Mouse (Mus musculus) frontal cortex, adult 2 months (tissue): ENCODE measurements around the gene Cacna2d2. TPM values are rescaled to one million over a fixed set of nuclear protein-coding genes. Genes with fewer than 3 reads are reported as not detected.

ENCODE experiments used
- DNase-seq, 2 experiments: peaks; one replicate each; pipeline ENCODE4 v3.0.0; 2022; ENCODE audit warnings: low spot score in 1 of 2; ENCODE audit errors: extremely low spot score in 1 of 2
- polyA plus RNA-seq: library from polyadenylated mRNA; depleted of rRNA; stranded (reverse); fragments of >200 nt; gene quantifications from 2 replicates; pipeline ENCODE4 v1.2.3, GENCODE M21; 2012

The Cacna2d2 gene
- polyA plus RNA-seq, 1 experiment: 33.1 TPM

DNA sequence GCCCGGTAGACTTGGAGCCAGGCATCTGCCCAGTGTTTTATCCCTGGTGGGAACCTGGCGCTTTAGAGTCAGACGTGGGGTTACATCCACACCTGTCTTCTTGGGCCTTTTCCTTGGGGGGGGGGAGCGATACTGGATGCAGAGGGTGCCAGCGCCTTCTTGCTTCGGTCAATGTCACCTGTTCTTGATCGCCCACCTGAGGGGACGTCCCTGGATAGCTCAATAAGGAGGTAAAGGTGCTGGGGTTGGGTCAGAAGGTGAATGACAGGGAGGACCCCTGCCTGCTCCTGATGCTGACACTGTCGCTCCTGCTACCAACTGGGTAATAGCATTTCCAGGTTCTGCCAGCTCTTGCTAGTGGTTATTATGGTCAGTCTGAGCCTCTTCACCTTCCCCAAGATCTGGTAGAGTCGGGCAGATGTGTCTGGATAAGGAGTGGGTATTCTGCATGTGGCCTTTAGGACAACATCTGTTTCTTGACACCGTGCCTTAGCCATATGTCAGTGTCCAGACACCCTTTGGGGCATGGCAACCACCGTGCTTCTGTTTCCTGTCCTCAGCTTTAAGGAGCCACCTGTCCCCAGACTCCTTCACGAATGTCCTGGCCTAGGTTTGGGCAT, 1.4 kb downstream of the Cacna2d2 start:
- no peak for DNase-seq

DNA sequence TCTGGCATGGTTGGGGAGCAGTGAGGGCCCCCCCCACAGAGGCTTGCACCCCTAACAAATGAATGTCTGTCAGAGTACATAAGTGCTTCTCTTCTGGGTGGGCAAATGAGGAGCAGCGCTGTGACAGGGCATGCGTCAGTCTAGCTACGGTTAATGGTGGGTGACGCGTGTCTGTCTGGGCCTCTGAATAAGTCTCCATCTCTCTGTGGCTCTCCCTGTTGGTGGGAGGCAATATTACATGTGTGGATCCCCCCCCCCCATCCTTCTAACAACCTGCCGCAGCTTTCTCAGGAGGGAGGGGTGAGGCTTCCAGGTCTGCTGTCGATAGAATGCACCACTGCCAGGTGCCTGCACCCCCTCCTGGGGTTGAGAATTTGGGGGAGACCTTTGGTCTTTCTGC, 3.7 kb downstream of the Cacna2d2 start:
- DNase-seq: no peak

DNA sequence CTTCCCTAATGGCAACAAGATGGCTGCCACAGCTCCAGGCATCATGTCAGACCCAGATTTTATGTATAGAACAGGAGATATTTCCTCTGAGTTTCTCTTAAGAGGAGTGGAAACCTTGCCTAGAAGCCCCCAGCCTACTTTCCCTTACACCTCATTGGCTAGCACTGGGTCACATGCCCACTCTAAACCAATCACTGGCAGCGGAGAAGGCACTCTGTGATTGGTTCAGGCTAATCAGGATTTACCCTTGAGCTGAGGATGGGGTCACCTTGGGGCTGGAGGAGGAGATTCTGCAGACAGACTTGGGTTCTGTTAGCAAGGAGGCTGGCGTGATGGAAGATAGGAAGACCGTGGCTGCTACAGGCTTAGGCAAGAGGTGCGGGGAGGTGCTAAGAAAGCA, 10.0 kb downstream of the Cacna2d2 start:
- DNase-seq: no peak

DNA sequence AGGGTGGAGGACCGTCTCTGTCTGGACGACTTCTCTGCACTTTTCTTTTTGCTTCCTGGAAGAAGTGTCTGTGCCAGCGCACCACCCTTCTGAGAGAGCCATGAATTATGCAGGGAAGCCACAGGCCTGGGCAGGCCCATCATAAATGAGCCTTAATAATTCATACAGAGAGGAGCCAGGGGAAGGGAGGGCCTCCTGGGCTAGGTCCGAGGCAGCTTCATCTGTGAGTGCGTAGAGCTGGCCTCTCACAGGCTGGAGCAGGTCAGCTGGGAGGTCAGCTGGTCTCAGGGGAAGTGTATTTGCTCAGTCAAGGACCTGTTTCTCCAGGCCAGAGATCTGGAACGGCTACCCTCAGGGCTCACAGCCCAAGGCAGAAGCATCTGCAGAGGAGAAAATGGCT, 17.7 kb downstream of the Cacna2d2 start:
- no peak for DNase-seq

DNA sequence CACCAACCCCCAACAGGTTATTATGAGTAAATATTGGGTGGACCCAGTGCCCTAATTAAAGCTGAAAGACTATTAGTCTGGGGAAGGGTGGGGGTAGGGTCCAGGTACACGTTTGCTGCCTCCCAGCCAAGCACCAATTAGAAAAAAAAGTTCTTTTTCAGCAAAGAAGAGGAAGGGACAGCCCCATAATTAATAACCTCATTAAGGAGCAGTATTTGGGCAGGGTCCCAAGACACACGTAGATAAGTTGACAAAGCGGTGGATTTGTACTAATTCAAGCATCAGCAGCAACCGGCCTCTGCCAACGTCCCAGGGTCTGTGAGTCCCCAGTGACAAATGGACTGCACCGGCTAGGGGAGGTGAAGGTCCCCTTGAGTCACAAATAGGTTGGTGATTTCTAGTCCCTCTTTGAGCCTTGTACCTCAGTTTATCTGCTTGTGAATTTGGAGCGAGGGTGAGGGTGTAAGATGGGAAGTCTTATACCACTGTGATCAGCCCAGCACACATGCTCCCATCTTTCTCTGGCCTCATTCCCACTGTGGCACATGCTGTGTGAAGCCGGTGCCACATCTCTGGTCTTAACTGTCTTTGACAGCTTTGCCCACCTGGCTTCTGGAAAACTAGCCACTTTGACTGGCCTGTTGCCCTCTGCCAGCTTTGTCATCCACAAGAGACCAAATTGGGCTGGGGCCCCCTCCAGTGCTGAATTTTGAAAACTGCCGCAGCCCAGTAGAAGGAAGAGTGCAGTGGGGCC, 20.3 kb downstream of the Cacna2d2 start:
- DNase-seq: no peak

DNA sequence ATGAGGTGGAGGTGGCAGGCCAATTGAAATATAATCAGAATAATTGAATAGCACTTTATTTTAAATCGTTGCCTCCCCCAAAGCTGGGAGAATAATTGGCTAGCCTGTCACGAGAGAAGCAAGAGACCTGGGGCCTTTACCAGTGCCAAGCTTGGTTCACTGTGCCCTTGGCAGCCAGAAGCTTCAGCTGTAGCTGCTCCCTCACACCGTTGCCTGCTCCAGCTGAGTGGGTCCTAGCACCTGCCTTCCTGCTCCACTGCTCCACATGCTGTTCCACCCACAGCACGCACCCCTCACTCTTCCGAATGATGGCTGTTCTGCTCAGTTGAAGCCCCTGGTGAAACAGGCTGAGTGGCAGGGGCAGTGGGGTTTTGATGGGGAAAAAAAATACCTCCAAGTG, 21.5 kb downstream of the Cacna2d2 start:
- no peak for DNase-seq

DNA sequence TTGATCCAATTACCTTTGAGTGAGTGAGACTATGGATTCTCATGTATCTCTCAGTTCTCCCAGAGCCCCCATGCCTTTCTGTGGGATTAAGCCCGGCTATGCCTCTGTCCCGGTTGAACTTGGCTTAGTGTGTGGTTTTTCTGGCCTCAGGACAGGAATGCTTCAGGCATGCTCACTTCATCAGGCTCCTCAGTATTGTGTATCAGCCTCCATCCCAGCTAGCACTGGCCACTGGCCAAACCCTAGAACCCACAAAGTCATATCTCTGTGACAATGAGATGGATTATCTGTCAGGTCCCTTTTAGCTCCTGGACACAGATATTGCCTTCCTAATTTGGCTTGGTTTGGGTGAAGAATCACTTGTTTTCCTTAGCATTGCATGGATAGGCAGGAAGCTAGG, 23.5 kb downstream of the Cacna2d2 start:
- DNase-seq: no peak

DNA sequence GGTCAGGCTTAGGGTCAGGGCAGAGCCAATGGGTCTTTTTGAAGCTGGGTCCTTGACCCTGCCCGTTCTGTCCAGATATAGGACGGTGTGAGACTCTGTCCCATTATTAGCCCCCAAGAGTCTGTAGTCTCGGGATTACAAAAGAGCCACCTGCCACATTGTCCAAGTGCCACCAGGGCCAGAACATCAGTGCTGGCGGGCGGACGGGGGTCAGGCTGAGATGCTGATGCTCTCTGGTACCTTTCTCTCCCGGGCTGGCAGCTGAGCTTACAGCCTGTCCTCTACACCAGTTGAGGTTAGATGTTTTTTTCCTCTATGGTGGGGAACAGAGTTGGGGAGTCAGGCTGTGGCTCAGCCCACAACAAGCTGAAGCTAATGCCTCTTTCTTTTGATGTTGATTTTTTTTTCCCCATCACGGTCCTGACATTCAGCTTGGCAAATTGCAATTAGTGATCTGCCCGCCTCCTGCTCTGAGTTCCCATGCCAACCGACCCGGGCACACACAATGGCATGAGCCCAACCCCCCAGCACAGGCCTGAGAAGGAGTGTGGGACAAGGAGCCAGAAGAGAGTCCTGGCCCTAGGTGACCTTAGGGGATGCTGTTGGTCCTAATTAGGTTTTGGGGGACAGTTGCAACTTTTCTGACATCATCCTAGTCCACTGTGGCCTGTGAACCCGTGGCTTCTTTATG, 25.2 kb downstream of the Cacna2d2 start:
- peak; percentile 5 to 14 for DNase-seq

DNA sequence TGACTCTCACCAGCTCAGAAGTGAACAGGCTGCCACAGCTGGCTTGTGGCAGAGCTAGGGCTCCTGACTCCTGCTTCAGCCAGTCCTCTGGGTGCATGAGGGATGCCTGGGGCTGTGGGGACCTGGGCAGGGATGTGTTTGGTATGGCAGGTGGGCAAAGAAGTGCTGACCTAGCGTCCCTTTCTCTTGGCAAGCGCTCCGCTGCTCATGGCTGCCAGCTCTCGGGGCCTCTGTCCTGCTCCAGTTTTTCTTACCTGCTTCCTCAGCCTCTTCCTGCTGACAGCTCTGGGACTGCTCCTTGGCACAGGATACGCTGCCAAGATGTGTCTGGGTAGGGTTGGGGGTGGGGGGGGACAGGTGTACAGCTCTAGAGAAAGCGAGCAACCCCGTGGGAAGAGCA, 28.5 kb downstream of the Cacna2d2 start:
- DNase-seq: no peak

DNA sequence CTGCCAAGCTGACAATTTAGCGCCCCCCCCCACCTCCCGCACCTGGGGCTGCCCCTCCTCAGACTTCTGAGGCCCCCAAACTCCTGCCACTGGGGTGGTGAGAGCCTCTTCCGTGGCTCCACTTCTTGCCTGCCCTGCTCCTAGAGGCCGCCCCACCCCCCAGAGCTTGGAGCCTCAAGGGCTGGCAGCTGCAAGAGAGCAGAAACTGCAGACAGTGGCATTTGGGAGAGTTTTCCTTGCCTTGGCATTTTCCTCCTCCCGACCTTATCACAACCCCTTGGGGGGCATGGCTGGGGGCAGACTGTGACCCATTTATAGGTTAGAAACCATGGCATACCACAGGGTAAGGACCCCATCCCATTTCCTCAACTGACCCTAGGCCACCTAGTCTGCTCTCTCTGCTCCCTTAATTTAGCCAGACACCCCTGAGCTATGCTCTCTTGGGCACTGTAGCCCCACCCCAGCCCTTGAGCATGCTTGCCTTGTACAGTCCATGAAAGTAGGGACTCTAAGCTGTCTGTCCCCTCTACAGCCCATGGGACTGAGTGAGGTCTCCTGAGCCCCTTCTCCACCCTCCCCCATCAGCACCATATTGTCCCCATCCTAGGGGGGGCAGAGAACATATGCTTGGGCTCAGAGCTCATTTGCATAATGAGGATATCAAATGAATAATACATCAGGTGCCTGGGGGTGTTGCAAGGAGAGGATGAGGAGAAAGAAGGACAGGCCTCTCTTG, 29.2 kb downstream of the Cacna2d2 start:
- DNase-seq: no peak

DNA sequence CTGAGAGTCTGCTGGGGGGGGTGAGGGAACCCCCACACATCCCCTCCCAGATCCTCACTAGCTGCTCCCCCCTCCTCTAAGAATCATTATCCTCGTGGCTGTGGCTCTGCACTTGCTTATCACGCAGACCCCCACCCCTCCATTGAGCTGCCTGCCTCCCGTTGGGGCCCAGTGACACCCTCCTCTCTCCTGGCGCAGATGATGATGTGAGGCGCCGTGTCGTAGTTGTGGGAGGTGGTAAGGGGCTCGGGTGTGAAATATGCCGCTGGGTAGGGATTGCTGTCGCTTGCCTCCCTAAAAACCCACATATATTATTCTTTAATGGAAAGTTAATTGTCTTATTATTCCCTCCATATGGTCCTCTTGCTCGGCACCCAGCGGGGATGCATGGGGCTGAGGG, 31.0 kb downstream of the Cacna2d2 start:
- no peak for DNase-seq

DNA sequence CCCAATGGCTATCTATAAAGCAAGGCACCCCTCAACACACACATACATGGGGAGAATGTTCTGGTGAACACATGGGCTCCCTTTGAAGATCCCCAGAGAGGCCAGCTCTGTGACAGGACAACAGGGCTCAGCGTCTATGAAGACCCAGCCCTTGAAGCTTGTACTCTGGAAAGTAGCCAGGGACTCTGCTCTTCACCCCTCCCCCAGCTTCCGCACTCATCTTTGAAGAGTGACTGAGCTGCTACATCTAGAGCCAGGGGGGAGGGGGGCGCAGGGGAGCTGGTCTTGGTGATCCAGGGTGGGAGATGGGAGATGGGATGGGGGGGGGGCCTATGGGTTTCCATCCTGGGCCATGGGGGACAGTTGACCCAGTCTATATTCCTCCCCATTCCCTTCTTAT, 33.1 kb downstream of the Cacna2d2 start:
- no peak for DNase-seq

DNA sequence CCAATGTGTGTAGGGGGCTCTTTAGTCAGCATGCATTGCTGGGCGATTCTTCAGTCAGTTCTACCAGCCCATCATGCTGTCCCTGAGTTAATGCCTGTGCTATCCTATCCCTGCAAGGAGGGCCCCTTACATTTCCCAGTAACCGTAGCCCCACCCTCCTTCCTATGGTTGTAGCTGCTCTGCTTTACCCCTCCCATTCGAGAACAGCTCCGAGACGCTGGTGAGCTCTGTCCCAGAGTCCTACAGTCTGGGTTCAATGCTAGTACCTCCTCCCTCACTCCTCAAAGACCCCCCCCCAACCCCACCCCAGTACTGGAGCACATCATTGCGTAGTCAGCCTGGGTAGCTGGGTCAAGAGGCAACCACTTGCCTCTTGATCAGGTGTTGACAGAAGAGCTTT, 35.4 kb downstream of the Cacna2d2 start:
- DNase-seq: no peak

DNA sequence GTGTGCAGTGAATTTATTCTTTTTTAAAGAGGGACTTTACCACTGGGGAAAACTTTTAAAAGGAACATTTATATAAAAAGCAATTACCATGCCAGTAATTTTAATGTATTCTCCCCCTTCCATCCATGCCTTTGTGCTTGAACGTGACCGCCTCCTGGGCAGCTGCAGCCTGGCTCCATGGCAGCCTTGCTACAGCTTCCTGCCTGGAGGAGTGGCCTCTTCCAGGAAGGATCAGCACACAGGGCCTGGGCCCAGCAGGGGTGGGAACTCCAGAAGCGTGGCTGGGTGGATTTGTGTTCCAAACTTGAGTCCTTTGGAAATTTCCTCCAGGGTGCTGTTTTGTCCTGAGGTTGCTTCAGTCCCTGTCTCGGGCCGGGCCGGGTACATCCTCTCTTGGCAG, 35.9 kb downstream of the Cacna2d2 start:
- no peak for DNase-seq

DNA sequence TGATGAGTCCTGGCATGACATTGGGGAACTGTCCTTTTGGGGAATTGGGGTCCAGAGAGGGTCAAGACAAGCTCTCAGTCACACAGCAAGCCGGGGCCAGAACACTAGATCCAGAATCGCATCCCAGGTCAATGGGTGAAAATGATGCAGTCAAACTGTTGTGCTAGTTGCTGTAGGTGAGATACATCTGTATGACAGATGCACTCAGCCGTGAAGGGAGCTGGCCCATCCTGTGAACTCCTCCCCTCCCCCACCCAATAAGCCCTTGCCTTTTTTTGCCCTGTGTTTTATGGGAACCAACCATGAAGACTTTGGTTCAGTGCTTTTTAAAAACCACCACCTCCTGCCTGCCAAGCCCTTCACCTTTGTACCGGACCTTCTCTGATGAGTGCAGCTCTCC, 43.5 kb downstream of the Cacna2d2 start:
- DNase-seq: no peak

DNA sequence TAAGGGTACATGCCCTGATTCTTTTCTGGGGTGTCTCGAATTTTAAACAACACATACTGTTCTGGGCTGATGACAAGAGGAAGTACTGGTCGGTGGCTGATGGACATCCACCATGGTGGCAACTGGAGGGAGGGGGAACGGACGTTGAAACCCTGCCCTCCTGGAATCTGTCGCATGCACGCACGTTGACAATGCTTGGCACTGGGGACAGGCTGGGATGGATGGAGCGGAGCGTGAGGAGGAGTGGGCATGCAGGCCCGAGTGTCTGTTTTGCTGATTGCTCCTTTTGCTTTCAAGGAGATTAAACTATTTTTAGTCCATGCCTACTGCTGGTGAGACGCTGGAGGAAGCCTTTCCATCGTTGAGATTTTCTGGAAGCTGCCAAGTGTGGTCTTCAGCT, 43.9 kb downstream of the Cacna2d2 start:
- peak in 1 of 2 experiments; percentile 23 for DNase-seq

DNA sequence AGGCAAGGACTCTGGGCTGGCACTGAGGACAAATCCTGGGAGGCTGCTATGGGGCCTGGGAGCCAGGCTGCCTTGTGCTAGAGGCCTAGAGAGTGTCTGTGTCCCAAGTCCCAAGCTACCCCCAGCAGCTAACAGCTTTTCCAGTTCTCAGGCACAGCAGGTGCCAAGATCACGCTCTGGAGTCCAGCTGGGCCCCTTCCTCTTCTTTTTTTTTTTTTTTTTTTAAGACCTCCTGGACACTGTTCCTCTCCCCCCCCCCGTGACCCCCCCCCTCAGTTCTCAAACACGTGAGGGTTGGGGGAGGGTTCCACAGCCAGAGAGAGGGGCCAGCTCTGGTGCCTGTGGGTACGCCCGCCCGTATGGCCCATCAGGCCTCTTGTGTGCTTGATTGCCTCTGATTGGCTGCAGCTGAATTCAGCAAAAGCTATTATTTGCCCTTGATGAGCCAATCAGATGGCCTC, 45.6 kb downstream of the Cacna2d2 start:
- no peak for DNase-seq

DNA sequence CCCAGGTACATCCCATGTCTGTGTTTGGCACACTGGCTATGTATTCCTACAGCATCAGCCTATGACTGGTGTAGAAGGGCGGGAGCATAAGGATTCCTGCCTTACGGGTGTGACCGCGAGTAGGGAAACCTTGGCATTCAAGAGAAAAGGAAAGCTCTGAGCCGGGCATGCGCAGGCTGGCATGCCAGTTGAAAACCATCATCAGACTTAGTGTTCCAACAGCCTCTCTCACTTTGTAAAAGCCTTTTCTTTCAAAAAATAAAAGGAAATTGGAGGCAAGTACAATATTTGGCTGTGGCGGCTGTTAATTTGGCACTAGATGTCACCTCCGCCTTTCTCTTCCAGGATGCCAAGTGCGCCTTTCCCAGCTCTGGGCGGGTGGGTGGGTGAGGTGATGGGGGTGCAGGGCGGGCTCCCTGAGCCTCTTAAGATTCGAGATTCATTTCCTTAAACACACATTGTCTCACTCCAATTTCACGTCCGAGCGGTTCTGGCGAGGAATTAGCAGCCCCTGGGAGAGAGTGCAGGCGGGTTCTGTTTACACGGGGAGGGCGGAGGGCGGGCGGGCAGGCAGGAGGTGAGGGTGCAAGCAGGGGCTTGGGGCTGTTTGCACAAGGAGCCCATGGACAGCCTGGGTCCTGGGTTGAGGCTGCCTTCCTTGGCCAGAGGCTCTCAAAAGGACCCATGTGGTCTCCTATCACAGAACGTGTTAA, 49.5 kb downstream of the Cacna2d2 start:
- peak in 1 of 2 experiments; percentile 40 for DNase-seq

DNA sequence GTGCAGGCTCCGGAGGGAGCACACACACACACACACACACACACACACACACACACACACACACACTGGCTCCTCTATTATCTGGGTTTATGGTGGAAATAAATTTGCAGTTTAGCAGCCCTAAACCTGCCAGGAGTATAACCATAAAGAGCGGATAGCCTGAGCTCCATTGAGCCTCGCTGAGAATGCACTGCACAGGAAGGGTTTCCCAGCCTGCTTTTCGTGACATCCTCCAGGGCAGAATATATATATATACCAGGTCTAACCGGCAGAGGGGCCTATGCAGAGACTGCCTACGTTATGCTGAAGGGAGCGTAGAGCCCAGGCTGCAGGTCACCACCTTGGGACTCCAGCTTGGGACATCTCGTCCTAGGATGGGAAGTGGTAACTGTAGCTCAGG, 52.0 kb downstream of the Cacna2d2 start:
- no peak for DNase-seq

DNA sequence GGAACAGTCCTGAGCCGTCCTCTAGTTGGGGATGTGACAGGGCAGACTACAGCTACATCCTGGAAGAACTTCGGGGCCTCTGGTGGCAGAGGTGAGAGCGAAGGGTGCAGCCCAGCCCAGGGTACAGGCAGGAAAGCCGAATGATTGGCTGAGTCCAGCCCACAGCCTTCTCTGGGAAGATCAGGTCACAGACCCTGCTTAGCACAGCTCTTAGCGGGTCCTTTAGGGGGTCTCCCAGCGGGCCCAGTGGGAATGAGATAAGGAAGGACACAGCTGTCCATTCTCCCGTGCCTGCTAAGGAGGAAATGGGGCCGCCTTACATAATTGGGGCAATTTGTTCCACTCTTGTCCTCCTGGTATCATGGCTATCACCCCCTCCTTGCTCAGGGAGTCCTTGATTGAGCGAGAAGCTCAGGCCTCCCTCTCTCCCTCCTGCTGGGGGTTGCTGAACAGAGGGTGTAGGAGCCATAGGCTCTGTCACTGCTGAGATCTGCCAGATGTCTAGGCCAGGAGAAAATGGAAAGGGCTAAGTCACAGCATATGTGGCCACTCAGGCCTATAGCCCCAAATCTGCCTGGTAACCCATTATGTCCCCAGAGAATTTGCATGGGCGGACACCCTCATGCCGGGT, 52.6 kb downstream of the Cacna2d2 start:
- no peak for DNase-seq
